Mouse (Mus musculus) stomach, adult 2 months (tissue): Measurements from ENCODE around the gene Psmb3. TPM values are rescaled to one million over a fixed set of nuclear protein-coding genes. Genes with fewer than 3 reads are reported as not detected.

Experiments
- polyA plus RNA-seq: library from polyadenylated mRNA; depleted of rRNA; stranded (reverse); fragments of >200 nt; gene quantifications from 2 replicates; pipeline ENCODE4 v1.2.3, GENCODE M21; 2012; rRNA removed

Psmb3 gene
- 154 and 171 TPM in 2 replicates for polyA plus RNA-seq

GRCm38 (mm10) chr11:97703039-97703826 is at the start of gene Psmb3:
Gene Psmb3, plus strand, starts transcription at chr11:97703399.

DNA sequence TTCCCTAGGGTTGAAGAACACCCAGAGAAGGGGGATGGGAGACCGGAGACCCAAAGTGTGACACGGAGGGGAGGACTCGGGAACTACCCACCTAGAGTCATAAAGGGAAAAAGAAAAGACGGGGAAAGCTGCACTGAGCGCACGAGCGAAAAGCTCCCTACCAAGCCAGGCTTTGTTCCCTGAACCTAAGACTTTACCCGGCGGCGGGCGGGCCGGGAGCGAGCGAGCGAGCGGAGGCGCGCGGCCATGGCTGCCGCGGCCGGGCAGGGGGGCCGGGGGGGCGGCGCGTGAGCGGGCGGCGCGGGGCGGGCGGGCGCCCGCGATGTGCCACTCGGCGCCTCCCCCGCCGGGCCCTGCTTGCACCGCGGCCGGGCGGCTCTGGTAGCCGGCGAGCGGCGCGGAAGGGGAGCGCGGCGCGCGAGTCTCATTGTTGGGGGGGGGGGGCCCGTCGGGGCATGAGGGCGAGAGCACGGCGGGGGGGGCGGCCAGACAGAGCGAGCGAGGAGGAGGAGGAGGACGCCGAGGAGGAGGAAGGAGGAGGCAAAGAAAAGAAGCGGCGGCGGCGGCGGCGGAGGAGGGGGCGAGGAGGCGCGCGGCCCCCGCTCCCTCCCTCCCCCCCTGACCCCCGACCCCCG is 40.2 kb upstream of the Psmb3 start, which contains the start of gene Mllt6:
TSS of gene Mllt6 (plus strand) at position 522 of the 635 bp plus-strand sequence.

GRCm38 (mm10) chr11:97685613-97686321 is 17.4 kb upstream of the Psmb3 start, which contains the start of gene Cisd3:
Gene Cisd3, plus strand, starts transcription at chr11:97685826.

GRCm38 (mm10) chr11:97700003-97700745 is 3.0 kb upstream of the Psmb3 start, which contains the start of gene Pcgf2:
Gene Pcgf2, minus strand, starts transcription at chr11:97700497.

GRCm38 (mm10) chr11:97744063-97744717 is 41.0 kb downstream of the Psmb3 start, which contains the start of gene Pip4k2b:
Gene Pip4k2b, minus strand, starts transcription at chr11:97744704.

Other genes with a start within 250 kb of the Psmb3 start
- gene 4933428G20Rik, start 203.1 kb upstream of the Psmb3 start, polyA plus RNA-seq: not detected in 2 replicates
- 1.3 and 1.5 TPM in 2 replicates for gene Srcin1, start 127.2 kb upstream of the Psmb3 start, polyA plus RNA-seq
- 10.8 and 47.3 TPM in 2 replicates for gene Epop, start 73.7 kb upstream of the Psmb3 start, polyA plus RNA-seq
- 17.2 and 18.0 TPM in 2 replicates for gene Mllt6, start 40.0 kb upstream of the Psmb3 start, polyA plus RNA-seq
- gene Cisd3, start 17.6 kb upstream of the Psmb3 start, polyA plus RNA-seq: 20.8 and 28.9 TPM in 2 replicates
- 61.2 and 61.9 TPM in 2 replicates for gene Pcgf2, start 2.9 kb upstream of the Psmb3 start, polyA plus RNA-seq
- gene Pip4k2b, start 41.3 kb downstream of the Psmb3 start, polyA plus RNA-seq: 3.1 and 4.2 TPM in 2 replicates
- 1.8 and 1.9 TPM in 2 replicates for gene Cwc25, start 63.2 kb downstream of the Psmb3 start, polyA plus RNA-seq
- gene 1700001P01Rik, start 72.5 kb downstream of the Psmb3 start, polyA plus RNA-seq: not detected in 2 replicates
- gene Rpl23, start 79.0 kb downstream of the Psmb3 start, polyA plus RNA-seq: 11.0 and 11.8 TPM in 2 replicates
- 129 and 134 TPM in 2 replicates for gene Lasp1, start 95.6 kb downstream of the Psmb3 start, polyA plus RNA-seq
- 0.18 and 0.49 TPM in 2 replicates for gene B230217C12Rik, start 137.4 kb downstream of the Psmb3 start, polyA plus RNA-seq
- gene Fbxo47, start 180.8 kb downstream of the Psmb3 start, polyA plus RNA-seq: 0.14 TPM in 1 of 2 replicates, not detected in the other